Mouse (Mus musculus) liver, postnatal 0 days (tissue): ENCODE measurements around the gene Toporsl.

Experiments
- CTCF ChIP-seq: sonication (generic); IDR thresholded peaks from 2 replicates; pipeline ENCODE4 v1.5.1; 2016; ENCODE audit warnings: antibody characterized with exemption, low read depth
- EP300 ChIP-seq: IDR thresholded peaks from 2 replicates; pipeline ENCODE4 v1.6.1; 2016; ENCODE audit warnings: antibody characterized with exemption, low read depth, mild to moderate bottlenecking

DNA sequence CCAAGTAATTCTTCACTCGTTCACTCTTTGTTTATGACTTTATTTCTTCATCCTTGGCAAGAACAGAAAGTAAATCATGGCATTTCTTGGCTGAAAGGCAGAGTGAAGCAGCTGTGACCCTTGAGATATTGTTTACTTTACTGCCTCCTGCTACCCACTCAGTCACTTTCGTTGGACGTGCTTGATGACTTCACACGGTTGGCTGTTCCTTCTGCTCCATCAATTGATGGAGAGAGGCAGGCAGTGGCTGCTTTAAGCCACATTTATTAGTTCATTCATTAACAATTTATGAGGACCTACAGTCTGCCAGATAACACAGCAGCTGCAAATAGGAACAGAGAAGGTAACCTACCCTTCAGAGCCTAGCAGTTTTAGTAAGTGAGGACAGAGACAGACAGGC, 51.7 kb downstream of the Toporsl start:
- TF ChIP-seq CTCF = no peak
- TF ChIP-seq EP300 = no peak
